Mouse (Mus musculus) brain, embryonic 14.5 days (tissue): ENCODE data around the gene Cutc.

Experiments
- CTCF ChIP-seq: fragments of 200-500 bp; IDR thresholded peaks from 2 replicates; pipeline ENCODE4 v1.5.1; 2012; ENCODE audit warnings: inconsistent platforms, mild to moderate bottlenecking, moderate library complexity, borderline replicate concordance; ENCODE audit not compliant: insufficient read depth, insufficient read length; ENCODE audit errors: extremely low read depth
- POLR2A ChIP-seq: fragments of 200-500 bp; IDR thresholded peaks from 2 replicates; pipeline ENCODE4 v1.6.1; 2012; ENCODE audit warnings: mild to moderate bottlenecking, inconsistent platforms, borderline replicate concordance; ENCODE audit not compliant: poor library complexity, insufficient read depth, insufficient read length, severe bottlenecking; ENCODE audit errors: extremely low read depth

GRCm38 (mm10) chr19:43709317-43709716, 43.5 kb upstream of the Cutc start:
- TF ChIP-seq CTCF (no peak), POLR2A (no peak)
